In genomic region chr10:42004690-42005089, GRCm38 (mm10) we compare ENCODE assay signal across 21 mouse cellular contexts.
"Had no signal": no experiment of that assay in that cellular context is flagged by ENCODE, and none has a peak within 500 bp of the region (broad histone marks: within the 10 kb centered on the region; RNA-seq: fewer than 3 reads in every experiment).

No protein-coding gene starts in this region.

- DNase-seq: kidney, postnatal 14 days; kidney, postnatal 4 days; left cerebral cortex, postnatal 4 days; liver, postnatal 0 days; lung, embryonic 14.5 days; right cerebral cortex, adult 18-20 months; right cerebral cortex, postnatal 14 days; right cerebral cortex, postnatal 4 days; thymus, adult 2 months; thymus, postnatal 14 days; thymus, postnatal 4 days had no signal

- H3K36me3 ChIP-seq: limb, embryonic 12.5 days; limb, embryonic 15.5 days; midbrain, embryonic 12.5 days; midbrain, embryonic 15.5 days; neural tube, embryonic 12.5 days; neural tube, embryonic 15.5 days had no signal

- H3K9me3 ChIP-seq: limb, embryonic 12.5 days; limb, embryonic 15.5 days; megakaryocyte, embryonic 14.5 days; midbrain, embryonic 12.5 days; midbrain, embryonic 15.5 days; neural tube, embryonic 12.5 days; neural tube, embryonic 15.5 days had no signal

- H3K4me3 ChIP-seq: limb, embryonic 12.5 days; limb, embryonic 15.5 days; megakaryocyte, embryonic 14.5 days; midbrain, embryonic 12.5 days; midbrain, embryonic 15.5 days; neural tube, embryonic 12.5 days; neural tube, embryonic 15.5 days had no signal

- H3K4me1 ChIP-seq: limb, embryonic 15.5 days; midbrain, embryonic 12.5 days; midbrain, embryonic 15.5 days; neural tube, embryonic 12.5 days had no signal

- H3K27ac ChIP-seq: limb, embryonic 12.5 days; limb, embryonic 15.5 days; liver, embryonic 14.5 days; midbrain, embryonic 12.5 days; midbrain, embryonic 15.5 days; neural tube, embryonic 12.5 days; neural tube, embryonic 15.5 days had no signal

- H3K9ac ChIP-seq: limb, embryonic 12.5 days; limb, embryonic 15.5 days; liver, embryonic 14.5 days; liver, postnatal 0 days; lung, embryonic 14.5 days; midbrain, embryonic 12.5 days; midbrain, embryonic 15.5 days; neural tube, embryonic 12.5 days; neural tube, embryonic 15.5 days had no signal

- H3K27me3 ChIP-seq: limb, embryonic 12.5 days; limb, embryonic 15.5 days; midbrain, embryonic 12.5 days; midbrain, embryonic 15.5 days; neural tube, embryonic 12.5 days; neural tube, embryonic 15.5 days had no signal

- ATAC-seq: liver, postnatal 0 days; lung, postnatal 0 days; midbrain, embryonic 15.5 days had no signal

- H3K4me2 ChIP-seq: limb, embryonic 12.5 days; limb, embryonic 15.5 days; liver, embryonic 11.5 days; lung, embryonic 14.5 days; midbrain, embryonic 12.5 days; midbrain, embryonic 15.5 days; neural tube, embryonic 12.5 days; neural tube, embryonic 15.5 days had no signal
